Mouse (Mus musculus) heart, embryonic 15.5 days (tissue): ENCODE measurements around the gene A2ml1. TPM values are rescaled to one million over a fixed set of nuclear protein-coding genes. Genes with fewer than 3 reads are reported as not detected.

Source experiments
- ATAC-seq: fragments of 200-750 bp; cut with Nextera tagmentation; replicated peaks from 2 replicates; pipeline ENCODE4 v1.8.0; 2017; ENCODE audit warnings: low read depth, moderate TSS enrichment; ENCODE audit not compliant: insufficient number of reproducible peaks, insufficient read depth, low FRiP score
- H3K27ac ChIP-seq: fragments of 300-500 bp; sonication (generic); 2 replicates; pipeline ENCODE4 v1.5.1; 2015; ENCODE audit warnings: mild to moderate bottlenecking, inconsistent platforms
- H3K27me3 ChIP-seq: fragments of 300-500 bp; sonication (generic); 2 replicates; pipeline ENCODE4 v1.6.1; 2015; ENCODE audit warnings: inconsistent platforms
- H3K36me3 ChIP-seq: fragments of 300-500 bp; sonication (generic); 2 replicates; pipeline ENCODE4 v1.6.1; 2015; ENCODE audit warnings: mild to moderate bottlenecking, inconsistent platforms
- H3K4me1 ChIP-seq: fragments of 300-500 bp; sonication (generic); replicated peaks from 2 replicates; pipeline ENCODE4 v1.6.1; 2015; ENCODE audit warnings: inconsistent platforms
- H3K4me2 ChIP-seq: fragments of 300-500 bp; sonication (generic); 2 replicates; pipeline ENCODE4 v1.6.1; 2015; ENCODE audit warnings: inconsistent platforms, mild to moderate bottlenecking, moderate library complexity
- H3K4me3 ChIP-seq: fragments of 300-500 bp; sonication (generic); 2 replicates; pipeline ENCODE4 v1.5.1; 2015; ENCODE audit warnings: mild to moderate bottlenecking, inconsistent platforms
- H3K9ac ChIP-seq: fragments of 300-500 bp; sonication (generic); 2 replicates; pipeline ENCODE4 v1.6.1; 2015; ENCODE audit warnings: mild to moderate bottlenecking, inconsistent platforms
- H3K9me3 ChIP-seq: fragments of 300-500 bp; sonication (generic); replicated peaks from 2 replicates; pipeline ENCODE4 v1.6.1; 2016; ENCODE audit warnings: inconsistent platforms
- whole genome bisulfite sequencing: fragments of 180-500 bp; shearing (Covaris S2); methylation state at CpG from one replicate; pipeline ENCODE4 v1.1.7; 2015; ENCODE audit warnings: mixed read lengths; 5-methylcytosine and 5-hydroxymethylcytosine counted together
- polyA plus RNA-seq: library from polyadenylated mRNA; unstranded; fragments of >200 nt; fragmentation: Nextera tagmentation; extraction: Ambion mirVana; gene quantifications from 2 replicates; pipeline ENCODE4 v1.2.1, GENCODE M21; 2015

The A2ml1 gene
- polyA plus RNA-seq, 1 experiment from 2014 or later: 0.98 TPM

- H3K9me3 ChIP-seq: no peaks in the 10 kb centered on the region
- no peak overlapping the region for H3K4me2 ChIP-seq
- ATAC-seq: no peak
- H3K4me3 ChIP-seq: no peak overlapping the region
- no peaks in the 10 kb centered on the region for H3K27me3 ChIP-seq
- 0 out of 2 replicates have a peak, but pooled peaks cover 3% of the 10 kb centered on the region for H3K4me1 ChIP-seq
- no peaks in the 10 kb centered on the region for H3K36me3 ChIP-seq
- WGBS: 73% methylated on average over 2 of the region's 2 CpGs
- H3K27ac ChIP-seq: no peak overlapping the region
- H3K9ac ChIP-seq: no peak overlapping the region
Observed at GRCm38 (mm10) chr6:128598256-128599047, 17.0 kb upstream of the A2ml1 start.

DNA sequence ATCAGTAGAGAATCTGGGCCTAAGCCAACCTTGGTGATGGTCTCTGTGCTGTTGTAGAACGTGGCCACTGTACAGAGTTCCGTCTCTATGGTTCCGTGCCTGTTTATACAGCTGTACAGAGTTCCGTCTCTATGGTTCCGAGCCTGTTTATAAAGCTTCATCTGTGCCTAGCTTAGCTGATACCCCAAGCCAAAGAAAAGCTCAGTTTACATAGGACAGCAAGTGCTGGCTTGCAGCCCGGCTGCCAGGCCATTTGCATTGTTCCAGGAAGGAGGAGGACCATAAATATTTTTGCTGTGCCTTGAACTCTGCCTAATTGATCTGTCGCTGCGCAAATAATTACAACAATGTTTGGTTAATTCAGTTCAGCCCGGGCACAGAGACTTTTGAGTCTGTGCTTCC is 15.7 kb upstream of the A2ml1 start:
- 56% methylated on average over 9 of the region's 9 CpGs for WGBS
- Histone ChIP-seq H3K27ac (no peak overlapping the region), H3K9ac (no peak overlapping the region)

DNA sequence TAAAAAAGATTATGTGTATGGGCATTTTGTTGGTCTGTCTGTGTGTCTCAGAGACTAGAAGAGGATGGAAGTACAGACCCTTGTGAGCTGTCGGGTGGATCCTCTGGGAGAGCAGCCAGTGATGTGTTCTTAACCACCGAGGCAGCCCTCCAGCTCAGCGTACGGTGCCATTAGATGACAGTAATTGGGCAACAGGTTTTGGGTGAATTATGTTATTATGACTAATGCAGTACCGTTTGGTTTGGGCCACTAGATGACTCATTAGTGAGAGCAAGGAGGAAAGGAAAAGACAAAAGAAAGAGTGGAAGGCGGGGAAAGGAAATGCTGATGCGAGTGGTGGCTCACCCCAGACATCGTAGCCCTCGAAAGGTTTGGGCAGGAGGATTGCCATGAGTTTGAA is 13.2 kb upstream of the A2ml1 start:
- Histone ChIP-seq H3K4me3 (no peak overlapping the region), H3K4me2 (no peak overlapping the region), H3K27me3 (no peaks in the 10 kb centered on the region), H3K9ac (no peak overlapping the region), H3K4me1 (no peaks in the 10 kb centered on the region), H3K9me3 (no peaks in the 10 kb centered on the region), H3K27ac (no peak overlapping the region), H3K36me3 (no peaks in the 10 kb centered on the region)
- WGBS: 79% methylated on average over 9 of the region's 9 CpGs
- no peak for ATAC-seq

More for the DNA sequence above, 15.7 kb upstream of the A2ml1 start:
- H3K27me3 ChIP-seq: no peaks in the 10 kb centered on the region
- H3K36me3 ChIP-seq: no peaks in the 10 kb centered on the region
- no peaks in the 10 kb centered on the region for H3K4me1 ChIP-seq
- H3K9me3 ChIP-seq: no peaks in the 10 kb centered on the region
- H3K4me3 ChIP-seq: peak overlapping the region; percentile 7; the same call in 1 of the 2 replicates
- peak; percentile 87; the same call in 1 of the 2 replicates for ATAC-seq
- peak overlapping the region; percentile 33 for H3K4me2 ChIP-seq

- 65% methylated on average over 4 of the region's 4 CpGs for WGBS
- no peak for ATAC-seq
Observed at GRCm38 (mm10) chr6:128589426-128589825, 8.0 kb upstream of the A2ml1 start.

DNA sequence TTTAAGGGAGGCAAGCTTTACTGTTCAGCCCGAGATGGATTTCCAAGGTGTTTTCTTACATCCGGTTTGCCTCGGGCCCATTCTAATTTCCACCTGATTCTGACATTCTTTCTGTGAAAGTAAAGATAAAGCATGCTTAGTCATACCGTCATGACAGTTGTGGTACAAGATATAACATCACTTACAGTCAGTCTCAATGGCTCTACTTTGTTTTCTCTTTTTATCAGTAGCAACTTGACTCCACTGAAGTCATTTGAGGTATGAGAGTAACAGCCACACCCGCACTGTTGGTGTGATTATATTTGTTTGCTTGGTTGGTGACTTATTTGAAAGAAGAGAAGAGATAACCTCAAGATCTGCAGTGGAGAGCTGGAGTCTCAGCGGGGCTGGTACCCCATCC is 6.2 kb upstream of the A2ml1 start:
- H3K4me2 ChIP-seq: no peak overlapping the region
- H3K4me1 ChIP-seq: no peaks in the 10 kb centered on the region; the same call in 1 of the 2 replicates
- no peaks in the 10 kb centered on the region for H3K9me3 ChIP-seq
- no peak overlapping the region for H3K27ac ChIP-seq
- no peaks in the 10 kb centered on the region for H3K27me3 ChIP-seq
- no peaks in the 10 kb centered on the region for H3K36me3 ChIP-seq
- no peak for ATAC-seq
- H3K4me3 ChIP-seq: no peak overlapping the region
- 61% methylated on average over 6 of the region's 6 CpGs for WGBS
- H3K9ac ChIP-seq: no peak overlapping the region

More at GRCm38 (mm10) chr6:128589426-128589825, 8.0 kb upstream of the A2ml1 start:
- Histone ChIP-seq H3K4me1 (no peaks in the 10 kb centered on the region), H3K27ac (no peak overlapping the region), H3K27me3 (no peaks in the 10 kb centered on the region), H3K4me3 (no peak overlapping the region), H3K9ac (no peak overlapping the region), H3K9me3 (no peaks in the 10 kb centered on the region), H3K4me2 (no peak overlapping the region), H3K36me3 (no peaks in the 10 kb centered on the region)

- no peak overlapping the region for H3K4me3 ChIP-seq
- no peaks in the 10 kb centered on the region for H3K36me3 ChIP-seq
- no peaks in the 10 kb centered on the region; the same call in 1 of the 2 replicates for H3K4me1 ChIP-seq
- ATAC-seq: no peak
- WGBS: 73% methylated on average over 11 of the region's 11 CpGs
- no peak overlapping the region for H3K27ac ChIP-seq
- no peak overlapping the region for H3K4me2 ChIP-seq
- H3K9me3 ChIP-seq: no peaks in the 10 kb centered on the region
- no peaks in the 10 kb centered on the region for H3K27me3 ChIP-seq
- H3K9ac ChIP-seq: no peak overlapping the region
Observed at GRCm38 (mm10) chr6:128585642-128586245, 4.3 kb upstream of the A2ml1 start.

DNA sequence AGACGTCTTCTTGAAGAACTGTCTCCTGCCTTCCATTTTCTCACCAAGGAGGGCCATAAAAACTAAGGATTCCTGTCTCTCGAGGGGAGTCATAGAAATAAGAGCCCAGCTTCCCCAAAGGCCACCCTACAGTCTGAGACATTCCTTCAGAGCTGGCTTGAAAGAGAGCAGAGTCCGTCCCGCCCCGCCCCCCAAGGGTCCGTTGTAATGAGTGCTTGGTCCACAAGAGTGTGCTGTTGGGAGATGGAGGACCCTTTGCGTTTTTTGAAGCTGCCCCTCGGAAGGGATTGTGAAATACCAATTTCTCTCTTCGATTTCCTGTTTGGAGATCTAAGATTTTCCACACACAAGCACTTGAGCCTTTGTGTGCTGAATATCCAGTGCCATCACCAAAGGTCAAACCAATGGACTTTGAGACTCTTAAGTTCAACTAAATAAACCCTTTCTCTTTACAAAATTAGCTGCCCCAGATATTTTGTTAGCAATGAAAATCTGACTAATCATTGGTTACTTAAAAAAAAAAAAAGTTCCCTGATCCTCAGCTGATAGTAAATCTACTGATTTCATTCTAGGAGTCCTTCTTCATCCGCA is 2.8 kb upstream of the A2ml1 start:
- ATAC-seq: no peak
- Histone ChIP-seq H3K36me3 (no peaks in the 10 kb centered on the region), H3K27me3 (no peaks in the 10 kb centered on the region), H3K4me3 (no peak overlapping the region), H3K27ac (no peak overlapping the region), H3K9ac (no peak overlapping the region), H3K4me1 (no peaks in the 10 kb centered on the region; the same call in 1 of the 2 replicates), H3K4me2 (no peak overlapping the region; the same call in 1 of the 2 replicates), H3K9me3 (no peaks in the 10 kb centered on the region)
- 21% methylated on average over 10 of the region's 10 CpGs for WGBS

- ATAC-seq: no peak
- Histone ChIP-seq H3K4me3 (no peak overlapping the region), H3K36me3 (no peaks in the 10 kb centered on the region), H3K4me1 (no peaks in the 10 kb centered on the region), H3K4me2 (no peak overlapping the region), H3K9me3 (no peaks in the 10 kb centered on the region), H3K27me3 (no peaks in the 10 kb centered on the region), H3K27ac (no peak overlapping the region), H3K9ac (no peak overlapping the region)
- WGBS: 78% methylated on average over 9 of the region's 9 CpGs
Observed at GRCm38 (mm10) chr6:128577301-128577700, 4.1 kb downstream of the A2ml1 start.

- Histone ChIP-seq H3K4me3 (no peak overlapping the region), H3K9ac (no peak overlapping the region), H3K27me3 (no peaks in the 10 kb centered on the region), H3K36me3 (no peaks in the 10 kb centered on the region), H3K4me2 (no peak overlapping the region), H3K9me3 (no peaks in the 10 kb centered on the region), H3K4me1 (no peaks in the 10 kb centered on the region), H3K27ac (no peak overlapping the region)
- ATAC-seq: no peak
- 84% methylated on average over 11 of the region's 11 CpGs for WGBS
Observed at GRCm38 (mm10) chr6:128566589-128566988, 14.8 kb downstream of the A2ml1 start.

GRCm38 (mm10) chr6:128554049-128554448 is 27.4 kb downstream of the A2ml1 start:
- Histone ChIP-seq H3K4me1 (no peaks in the 10 kb centered on the region), H3K36me3 (no peaks in the 10 kb centered on the region), H3K27ac (no peak overlapping the region), H3K4me3 (no peak overlapping the region), H3K27me3 (no peaks in the 10 kb centered on the region), H3K9ac (no peak overlapping the region), H3K4me2 (no peak overlapping the region), H3K9me3 (no peaks in the 10 kb centered on the region)
- 81% methylated on average over 7 of the region's 7 CpGs for WGBS
- ATAC-seq: no peak
